ENCODE assay signal across 8 mouse cellular contexts in genomic region chr11:107188565-107189552, GRCm38 (mm10). TPM values are rescaled to one million over a fixed set of nuclear protein-coding genes. Genes with fewer than 3 reads are reported as not detected.
A peak's percentile ranks its signal among the peaks of the same experiment; 100 is the strongest.
DNase-seq lines count a peak whose midpoint lies in the region; ATAC-seq and TF ChIP-seq lines count a peak whose summit lies in the region.

Gene Nol11 (minus strand): TSS chr11:107189381.

- peaks cover 25% of the 10 kb centered on the region for H3K36me3 ChIP-seq in embryonic facial prominence, embryonic 13.5 days
- H3K36me3 ChIP-seq in kidney, adult 2 months (ENCODE audit: control insufficient read depth, insufficient read depth, low read length) = no peaks in the 10 kb centered on the region
- H3K36me3 ChIP-seq in limb, embryonic 12.5 days = peaks cover 24% of the 10 kb centered on the region
- peaks cover 21% of the 10 kb centered on the region for H3K36me3 ChIP-seq in midbrain, embryonic 15.5 days (replicated peaks)
- peaks cover 13% of the 10 kb centered on the region for H3K36me3 ChIP-seq in spleen, adult 2 months (ENCODE audit: control insufficient read depth, insufficient read depth, low read length)

- under 1% methylated on average over 62 of the region's 62 CpGs for WGBS in embryonic facial prominence, embryonic 13.5 days
- WGBS in kidney, adult 2 months = under 1% methylated on average over 62 of the region's 62 CpGs
- WGBS in limb, embryonic 12.5 days = under 1% methylated on average over 62 of the region's 62 CpGs
- under 1% methylated on average over 62 of the region's 62 CpGs for WGBS in midbrain, embryonic 15.5 days
- under 1% methylated on average over 62 of the region's 62 CpGs for WGBS in spleen, adult 2 months

- peaks cover 5% of the 10 kb centered on the region for H3K4me1 ChIP-seq in embryonic facial prominence, embryonic 13.5 days
- no peaks in the 10 kb centered on the region for H3K4me1 ChIP-seq in kidney, adult 2 months (ENCODE audit: control insufficient read depth, insufficient read depth, low read length)
- peaks cover 7% of the 10 kb centered on the region for H3K4me1 ChIP-seq in limb, embryonic 12.5 days (replicated peaks)
- H3K4me1 ChIP-seq in midbrain, embryonic 15.5 days = peaks cover 13% of the 10 kb centered on the region
- peaks cover 6% of the 10 kb centered on the region; the same call in 1 of the 2 replicates for H3K4me1 ChIP-seq in spleen, adult 2 months (ENCODE audit: control insufficient read depth, insufficient read depth, insufficient read length)

- peak within 1 kb of the TSS; percentile 95 for H3K4me3 ChIP-seq in embryonic facial prominence, embryonic 13.5 days
- H3K4me3 ChIP-seq in kidney, adult 2 months (ENCODE audit: insufficient read depth, low read depth, low read length) = peak within 1 kb of the TSS; percentile 85
- peak within 1 kb of the TSS; percentile 93 for H3K4me3 ChIP-seq in limb, embryonic 12.5 days (replicated peaks)
- H3K4me3 ChIP-seq in midbrain, embryonic 15.5 days = peak within 1 kb of the TSS; percentile 83
- peak within 1 kb of the TSS; percentile 100 for H3K4me3 ChIP-seq in spleen, adult 2 months (ENCODE audit: extremely low read depth, insufficient read depth, insufficient read length)

- TF ChIP-seq CTCF in kidney, adult 2 months (conservative IDR thresholded peaks at IDR 0.05; ENCODE audit: insufficient read depth, insufficient read length, low read depth, low read length) = peak; percentile 95
- peak; percentile 98 for TF ChIP-seq CTCF in spleen, adult 2 months (IDR thresholded peaks at IDR 0.05; ENCODE audit: extremely low read depth, insufficient read depth, insufficient read length, insufficient replicate concordance)

- peak within 1 kb of the TSS; percentile 94 for H3K9ac ChIP-seq in embryonic facial prominence, embryonic 13.5 days
- H3K9ac ChIP-seq in limb, embryonic 12.5 days (replicated peaks) = peak within 1 kb of the TSS; percentile 91
- H3K9ac ChIP-seq in midbrain, embryonic 15.5 days = peak within 1 kb of the TSS; percentile 85

- no peaks in the 10 kb centered on the region for H3K9me3 ChIP-seq in embryonic facial prominence, embryonic 13.5 days
- no peaks in the 10 kb centered on the region for H3K9me3 ChIP-seq in limb, embryonic 12.5 days
- H3K9me3 ChIP-seq in midbrain, embryonic 15.5 days = no peaks in the 10 kb centered on the region

- TF ChIP-seq POLR2A in kidney, adult 2 months (IDR thresholded peaks at IDR 0.05; ENCODE audit: low read depth, low read length) = no peak
- TF ChIP-seq POLR2A in spleen, adult 2 months (IDR thresholded peaks at IDR 0.05; ENCODE audit: low read depth, low read length) = no peak; the same call in 1 of the 2 replicates

- H3K27me3 ChIP-seq in embryonic facial prominence, embryonic 13.5 days = no peaks in the 10 kb centered on the region
- H3K27me3 ChIP-seq in kidney, adult 2 months (replicated peaks; ENCODE audit: control insufficient read depth, insufficient read depth, low read length) = no peaks in the 10 kb centered on the region
- H3K27me3 ChIP-seq in limb, embryonic 12.5 days = no peaks in the 10 kb centered on the region
- no peaks in the 10 kb centered on the region for H3K27me3 ChIP-seq in midbrain, embryonic 15.5 days (replicated peaks)
- H3K27me3 ChIP-seq in spleen, adult 2 months (ENCODE audit: control insufficient read depth, insufficient read depth, low read length) = no peaks in the 10 kb centered on the region

- ATAC-seq in embryonic facial prominence, embryonic 13.5 days (ENCODE audit: insufficient number of reproducible peaks, insufficient read depth, low FRiP score, low TSS enrichment, low read depth) = peak; percentile 88
- peak; percentile 95 for ATAC-seq in limb, embryonic 12.5 days (ENCODE audit: insufficient number of reproducible peaks, insufficient read depth, low FRiP score, low TSS enrichment, low read depth)
- peak; percentile 97 for ATAC-seq in midbrain, embryonic 15.5 days (replicated peaks)

- DNase-seq in 3134 (ENCODE audit: extremely low read depth, insufficient read length, low spot score) = peak; percentile 91
- peak; percentile 98 for DNase-seq in adrenal gland, postnatal 36 days
- peak; percentile 98 to 99 for DNase-seq in heart, adult 18-20 months
- peak; percentile 100 for DNase-seq in kidney, adult 2 months
- DNase-seq in spleen, adult 2 months (ENCODE audit: low read depth in 1 of 2, low spot score in 2 of 2) = peak; percentile 97

- H3K27ac ChIP-seq in embryonic facial prominence, embryonic 13.5 days = peak within 1 kb of the TSS; percentile 69
- H3K27ac ChIP-seq in kidney, adult 2 months (ENCODE audit: insufficient read depth, low read depth, low read length) = no peak within 1 kb of the TSS; the same call in 1 of the 2 replicates
- H3K27ac ChIP-seq in limb, embryonic 12.5 days = peak within 1 kb of the TSS; percentile 50
- H3K27ac ChIP-seq in midbrain, embryonic 15.5 days = peak within 1 kb of the TSS; percentile 73
- H3K27ac ChIP-seq in spleen, adult 2 months (ENCODE audit: insufficient read depth, low read length) = peak within 1 kb of the TSS; percentile 27; the same call in 1 of the 2 replicates

- peak within 1 kb of the TSS; percentile 75 for H3K4me2 ChIP-seq in embryonic facial prominence, embryonic 13.5 days
- peak within 1 kb of the TSS; percentile 85 for H3K4me2 ChIP-seq in limb, embryonic 12.5 days
- H3K4me2 ChIP-seq in midbrain, embryonic 15.5 days = peak within 1 kb of the TSS; percentile 80

RNA-seq across cellular contexts. Expression of gene Nol11, which starts in this region (rescaled TPM):
- total RNA-seq in adrenal gland, postnatal 36 days (2021) = 10 to 100 TPM; 23.9 to 24.2 TPM
- 58.3 and 61.4 TPM in 2 replicates for polyA plus RNA-seq in embryonic facial prominence, embryonic 13.5 days (2015; fragmentation: Nextera tagmentation; extraction: Ambion mirVana)
- total RNA-seq in heart, adult 18-20 months (2021) = 10 to 100 TPM; 17.8 to 18.5 TPM
- polyA plus RNA-seq in kidney, adult 2 months (2012; rRNA removed) = 7.1 and 7.7 TPM in 2 replicates
- polyA plus RNA-seq in limb, embryonic 12.5 days (2016; fragmentation: Nextera tagmentation; extraction: Ambion mirVana) = 72.7 and 73.9 TPM in 2 replicates
- polyA plus RNA-seq in midbrain, embryonic 15.5 days (2015; fragmentation: Nextera tagmentation; extraction: Ambion mirVana) = 53.8 and 54.5 TPM in 2 replicates
- 4.7 and 4.9 TPM in 2 replicates for polyA plus RNA-seq in spleen, adult 2 months (2012; rRNA removed)
